Mouse (Mus musculus) MEL (cell line): ENCODE data around the gene Klc1. TPM values are rescaled to one million over a fixed set of nuclear protein-coding genes. Genes with fewer than 3 reads are reported as not detected.

Experiments used
- DNase-seq: peaks from one replicate; pipeline ENCODE4 v3.0.0; 2011; ENCODE audit warnings: low read depth, low spot score
- H3K27ac ChIP-seq: 2 replicates; pipeline ENCODE4 v1.5.1; 2012; ENCODE audit warnings: low read depth, mild to moderate bottlenecking, control low read depth, low read length, moderate library complexity; ENCODE audit not compliant: control insufficient read depth
- H3K27me3 ChIP-seq, 2 experiments: fragments of 150-350 bp in 1 of 2; sonication (generic) in 1 of 2; 2 replicates each; pipeline ENCODE4 v1.6.1; 2012; ENCODE audit warnings: low read length in 2 of 2, mild to moderate bottlenecking in 2 of 2, improper control_type of control experiment in 1 of 2, moderate library complexity in 1 of 2; ENCODE audit not compliant: insufficient read depth in 2 of 2, control insufficient read depth in 1 of 2
- H3K36me3 ChIP-seq, 2 experiments: 2 replicates each; pipeline ENCODE4 v1.6.1; 2012 to 2014; ENCODE audit warnings: low read length in 2 of 2, improper control_type of control experiment in 1 of 2, inconsistent platforms in 1 of 2, mild to moderate bottlenecking in 1 of 2; ENCODE audit not compliant: insufficient read depth in 2 of 2, control insufficient read depth in 1 of 2
- H3K4me1 ChIP-seq, 2 experiments: fragments of 150-350 bp in 1 of 2; sonication (generic) in 1 of 2; 2 replicates each; pipeline ENCODE4 v1.6.1; 2012; ENCODE audit warnings: low read length in 2 of 2, improper control_type of control experiment in 1 of 2, mild to moderate bottlenecking in 1 of 2; ENCODE audit not compliant: insufficient read depth in 2 of 2, control insufficient read depth in 1 of 2
- H3K4me3 ChIP-seq, 2 experiments: fragments of 150-350 bp in 1 of 2; sonication (generic) in 1 of 2; 2 replicates each; pipeline ENCODE4 v1.5.1; 2012; ENCODE audit warnings: low read depth in 2 of 2, low read length in 2 of 2, mild to moderate bottlenecking in 2 of 2, moderate library complexity in 2 of 2, control low read depth in 1 of 2, improper control_type of control experiment in 1 of 2; ENCODE audit not compliant: control insufficient read depth in 1 of 2, insufficient read depth in 1 of 2
- H3K79me2 ChIP-seq: 2 replicates; pipeline ENCODE4 v1.6.1; 2012; ENCODE audit warnings: mild to moderate bottlenecking, low read length, moderate library complexity; ENCODE audit not compliant: control insufficient read depth, poor library complexity, insufficient read depth
- H3K9ac ChIP-seq: 2 replicates; pipeline ENCODE4 v1.6.1; 2012; ENCODE audit warnings: low read depth, mild to moderate bottlenecking, control low read depth, low read length, moderate library complexity; ENCODE audit not compliant: control insufficient read depth, poor library complexity, severe bottlenecking
- H3K9me3 ChIP-seq: fragments of 150-350 bp; sonication (generic); replicated peaks from 2 replicates; pipeline ENCODE4 v1.6.1; 2012; ENCODE audit warnings: mild to moderate bottlenecking, low read length, improper control_type of control experiment, moderate library complexity; ENCODE audit not compliant: insufficient read depth
- CHD1 ChIP-seq: IDR thresholded peaks from 2 replicates; pipeline ENCODE4 v1.6.1; 2012; ENCODE audit warnings: low read depth, mild to moderate bottlenecking, inconsistent platforms, low read length, improper control_type of control experiment
- CHD2 ChIP-seq: IDR thresholded peaks from 2 replicates; pipeline ENCODE4 v1.6.1; 2011; ENCODE audit warnings: low read length, improper control_type of control experiment
- E2F4 ChIP-seq: IDR thresholded peaks from 2 replicates; pipeline ENCODE4 v1.6.1; 2011; ENCODE audit warnings: low read depth, low read length, improper control_type of control experiment, borderline replicate concordance
- EP300 ChIP-seq, 2 experiments: IDR thresholded peaks; 2 replicates each; pipeline ENCODE4 v1.6.1; 2011; ENCODE audit warnings: improper control_type of control experiment in 2 of 2, low read length in 2 of 2, low read depth in 1 of 2, mild to moderate bottlenecking in 1 of 2
- ETS1 ChIP-seq: IDR thresholded peaks from 2 replicates; pipeline ENCODE4 v1.6.1; 2012; ENCODE audit warnings: low read depth, mild to moderate bottlenecking, inconsistent platforms, low read length, improper control_type of control experiment, moderate library complexity
- MEF2A ChIP-seq: IDR thresholded peaks from 2 replicates; pipeline ENCODE4 v1.6.1; 2014; ENCODE audit warnings: low read depth, mild to moderate bottlenecking, inconsistent platforms, low read length, improper control_type of control experiment; ENCODE audit not compliant: poor library complexity, insufficient replicate concordance, severe bottlenecking; ENCODE audit errors: extremely low read depth
- MXI1 ChIP-seq: IDR thresholded peaks from 2 replicates; pipeline ENCODE4 v1.6.1; 2011; ENCODE audit warnings: mild to moderate bottlenecking, low read depth, low read length, improper control_type of control experiment
- MYB ChIP-seq: IDR thresholded peaks from 2 replicates; pipeline ENCODE4 v1.6.1; 2011; ENCODE audit warnings: mild to moderate bottlenecking, low read depth, low read length, improper control_type of control experiment
- NELFE ChIP-seq: IDR thresholded peaks from 2 replicates; pipeline ENCODE4 v1.6.1; 2011; ENCODE audit warnings: low read depth, low read length, improper control_type of control experiment
- NRF1 ChIP-seq: IDR thresholded peaks from 2 replicates; pipeline ENCODE4 v1.6.1; 2014; ENCODE audit warnings: low read depth, mild to moderate bottlenecking, inconsistent platforms, low read length, improper control_type of control experiment, moderate library complexity; ENCODE audit not compliant: poor library complexity, insufficient read depth, severe bottlenecking
- POLR2AphosphoS2 ChIP-seq: IDR thresholded peaks from 2 replicates; pipeline ENCODE4 v1.6.1; 2011; ENCODE audit warnings: low read length, improper control_type of control experiment
- POLR2AphosphoS5 ChIP-seq: IDR thresholded peaks from 2 replicates; pipeline ENCODE4 v1.6.1; 2012; ENCODE audit warnings: low read depth, borderline replicate concordance, mild to moderate bottlenecking, inconsistent platforms, low read length, moderate library complexity, mixed read lengths
- RCOR1 ChIP-seq: IDR thresholded peaks from 2 replicates; pipeline ENCODE4 v1.6.1; 2012; ENCODE audit warnings: low read depth, mild to moderate bottlenecking, inconsistent platforms, low read length, improper control_type of control experiment
- SIN3A ChIP-seq: IDR thresholded peaks from 2 replicates; pipeline ENCODE4 v1.6.1; 2012; ENCODE audit warnings: low read length, improper control_type of control experiment, inconsistent platforms
- SMC3 ChIP-seq: IDR thresholded peaks from 2 replicates; pipeline ENCODE4 v1.6.1; 2011; ENCODE audit warnings: low read depth, low read length, improper control_type of control experiment
- TAL1 ChIP-seq: IDR thresholded peaks from 2 replicates; pipeline ENCODE4 v1.6.1; 2012; ENCODE audit warnings: mild to moderate bottlenecking, inconsistent platforms, low read length, moderate library complexity, mixed read lengths
- TBP ChIP-seq: IDR thresholded peaks from 2 replicates; pipeline ENCODE4 v1.8.0; 2011; ENCODE audit warnings: low read depth, low read length, improper control_type of control experiment
- USF1 ChIP-seq: IDR thresholded peaks from 2 replicates; pipeline ENCODE4 v1.6.1; 2014; ENCODE audit warnings: low read depth, mild to moderate bottlenecking, inconsistent platforms, low read length, improper control_type of control experiment, moderate library complexity
- ZC3H11A ChIP-seq: IDR thresholded peaks from 2 replicates; pipeline ENCODE4 v1.6.1; 2012; ENCODE audit warnings: low read depth, mild to moderate bottlenecking, inconsistent platforms, low read length, improper control_type of control experiment
- ZMIZ1 ChIP-seq: IDR thresholded peaks from 2 replicates; pipeline ENCODE4 v1.6.1; 2012; ENCODE audit warnings: low read depth, mild to moderate bottlenecking, inconsistent platforms, low read length, improper control_type of control experiment, moderate library complexity
- polyA plus RNA-seq, 2 experiments: library from polyadenylated mRNA; stranded (reverse) in 1 of 2; unstranded in 1 of 2; fragments of >175 nt in 1 of 2; fragments of >200 nt in 1 of 2; gene quantifications; 2 replicates each; pipeline versions ENCODE4 v1.2.1 to v1.2.4; 2012; ENCODE audit warnings: low replicate concordance in 2 of 2, low read depth in 1 of 2; ENCODE audit not compliant: insufficient read length in 2 of 2, insufficient read depth in 1 of 2, missing spikeins in 1 of 2
- total RNA-seq: library from RNA; depleted of rRNA; stranded (reverse); fragments of 300-350 nt; gene quantifications from 2 replicates; pipeline ENCODE4 v1.2.3, GENCODE M21; 2012

The Klc1 gene
- total and polyA plus RNA-seq, 3 experiments: 30.7 to 60.4 TPM; not detected in 1

DNA sequence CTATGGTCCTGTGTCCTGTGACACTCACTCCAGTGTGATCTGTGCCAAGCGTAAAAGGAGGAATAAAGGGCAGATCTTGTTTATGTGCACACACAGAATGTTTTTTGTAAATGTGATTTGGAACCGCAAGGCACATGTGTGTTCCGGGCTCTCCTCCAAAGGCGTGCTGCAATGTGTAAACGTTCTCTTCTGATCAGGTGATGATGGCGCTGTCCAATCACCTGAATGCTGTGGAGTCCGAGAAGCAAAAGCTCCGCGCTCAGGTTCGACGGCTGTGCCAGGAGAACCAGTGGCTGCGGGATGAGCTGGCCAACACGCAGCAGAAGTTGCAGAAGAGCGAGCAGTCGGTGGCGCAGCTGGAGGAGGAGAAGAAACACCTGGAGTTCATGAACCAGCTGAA lies 15.5 kb downstream of the Klc1 start:
- no peak overlapping the region for H3K27ac ChIP-seq
- no peaks in the 10 kb centered on the region for H3K9me3 ChIP-seq
- 0 out of 4 replicates have a peak, but pooled peaks cover 0 to 5% of the 10 kb centered on the region in 2 experiments for H3K4me1 ChIP-seq
- TF ChIP-seq ETS1: no peak
- TF ChIP-seq MXI1: no peak
- TF ChIP-seq MEF2A: no peak
- H3K36me3 ChIP-seq: peaks cover 2 to 10% of the 10 kb centered on the region in 2 experiments; a peak in 2 of 4 replicates
- H3K9ac ChIP-seq: no peak overlapping the region
- DNase-seq: no peak
- H3K27me3 ChIP-seq: no peaks in the 10 kb centered on the region
- H3K79me2 ChIP-seq: peaks cover 10% of the 10 kb centered on the region; the same call in 1 of the 2 replicates
- H3K4me3 ChIP-seq: no peak overlapping the region

DNA sequence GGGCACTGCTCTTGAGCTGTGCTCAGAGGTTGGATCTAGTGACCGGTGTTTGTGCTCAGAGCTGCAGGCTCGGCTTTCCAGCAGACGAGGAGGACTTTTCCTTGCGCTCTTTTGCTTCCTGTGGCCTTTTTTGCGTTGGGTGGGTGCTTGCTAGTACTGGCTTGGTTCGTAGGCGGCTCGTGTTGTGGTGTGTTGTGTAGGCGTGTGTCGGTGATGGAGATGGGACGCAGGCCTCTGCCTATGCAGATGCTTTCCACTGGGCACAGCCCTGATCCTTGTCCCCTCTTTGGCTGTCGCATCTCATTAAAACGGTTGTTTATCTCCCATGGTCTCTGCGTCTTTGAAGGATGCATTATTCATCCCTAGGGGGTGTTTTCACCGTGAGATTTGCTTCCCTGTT lies 16.2 kb downstream of the Klc1 start:
- H3K4me1 ChIP-seq: 0 out of 4 replicates have a peak, but pooled peaks cover 0 to under 1% of the 10 kb centered on the region in 2 experiments
- H3K36me3 ChIP-seq: peaks cover 0 to 10% of the 10 kb centered on the region in 2 experiments; a peak in 2 of 4 replicates
- no peak overlapping the region for H3K4me3 ChIP-seq
- no peaks in the 10 kb centered on the region for H3K9me3 ChIP-seq
- no peak for TF ChIP-seq CHD1
- no peak for TF ChIP-seq ZC3H11A
- TF ChIP-seq TBP: no peak
- TF ChIP-seq CHD2: no peak
- no peak for TF ChIP-seq MYB
- TF ChIP-seq NRF1: no peak
- no peak for TF ChIP-seq EP300 (IDR thresholded peaks at IDR 0.05; ENCODE audit: low read depth in 1 of 2, low read length in 2 of 2)
- TF ChIP-seq SIN3A: no peak
- no peak for TF ChIP-seq ETS1
- no peak for TF ChIP-seq E2F4
- no peak for TF ChIP-seq USF1
- no peak for TF ChIP-seq SMC3
- TF ChIP-seq TAL1: no peak
- no peak for TF ChIP-seq RCOR1
- TF ChIP-seq NELFE: no peak
- TF ChIP-seq ZMIZ1: no peak
- TF ChIP-seq POLR2AphosphoS5: no peak
- TF ChIP-seq POLR2AphosphoS2: no peak
- no peak overlapping the region for H3K27ac ChIP-seq
- DNase-seq: no peak
- H3K9ac ChIP-seq: no peak overlapping the region
- H3K27me3 ChIP-seq: no peaks in the 10 kb centered on the region
- H3K79me2 ChIP-seq: peaks cover 7% of the 10 kb centered on the region; the same call in 1 of the 2 replicates
